Mouse (Mus musculus): ENCODE data around the gene Grk5. TPM values are rescaled to one million over a fixed set of nuclear protein-coding genes. Genes with fewer than 3 reads are reported as not detected.

Gene Grk5
- total and polyA plus RNA-seq, 3 experiments: 1.0 to 4.0 (median 2.1) TPM

GRCm38 (mm10) chr19:61021939-61022566, 132.5 kb downstream of the Grk5 start:
- H3K4me1 ChIP-seq (ENCODE audit: insufficient read depth, low read depth, low read length): no peaks in the 10 kb centered on the region
- no peak for DNase-seq (ENCODE audit: low spot score)
- no peak overlapping the region for H3K4me3 ChIP-seq (ENCODE audit: low read depth, low read length)
- no peaks in the 10 kb centered on the region for H3K36me3 ChIP-seq (replicated peaks)
- no peak for TF ChIP-seq TAL1 (conservative IDR thresholded peaks at IDR 0.05; ENCODE audit: low read depth, low read length)
- no peak for TF ChIP-seq POLR2AphosphoS5 (IDR thresholded peaks at IDR 0.05; ENCODE audit: insufficient replicate concordance, low read depth, low read length)
- no peak for TF ChIP-seq CTCF (IDR thresholded peaks at IDR 0.05; ENCODE audit: low read depth, low read length)
- TF ChIP-seq GATA1 (IDR thresholded peaks at IDR 0.05; ENCODE audit: borderline replicate concordance, low read length): no peak
- no peak for TF ChIP-seq GATA2 (IDR thresholded peaks at IDR 0.05; ENCODE audit: borderline replicate concordance, low read depth, low read length)
- H3K27me3 ChIP-seq (ENCODE audit: insufficient read depth, low read length): no peaks in the 10 kb centered on the region
- H3K9me3 ChIP-seq (replicated peaks): no peaks in the 10 kb centered on the region
- no peak for ATAC-seq (ENCODE audit: extremely low read depth, insufficient number of reproducible peaks, low FRiP score, poor library complexity, severe bottlenecking)

- H3K4me3 ChIP-seq (ENCODE audit: low read depth, low read length): no peak overlapping the region
- ATAC-seq (ENCODE audit: extremely low read depth, insufficient number of reproducible peaks, low FRiP score, poor library complexity, severe bottlenecking): no peak
- no peak for TF ChIP-seq GATA2 (IDR thresholded peaks at IDR 0.05; ENCODE audit: borderline replicate concordance, low read depth, low read length)
- TF ChIP-seq CTCF (IDR thresholded peaks at IDR 0.05; ENCODE audit: low read depth, low read length): no peak
- no peak for TF ChIP-seq TAL1 (conservative IDR thresholded peaks at IDR 0.05; ENCODE audit: low read depth, low read length)
- TF ChIP-seq GATA1 (IDR thresholded peaks at IDR 0.05; ENCODE audit: borderline replicate concordance, low read length): no peak
- TF ChIP-seq POLR2AphosphoS5 (IDR thresholded peaks at IDR 0.05; ENCODE audit: insufficient replicate concordance, low read depth, low read length): no peak
Measured at GRCm38 (mm10) chr19:61031570-61031969, 142.0 kb downstream of the Grk5 start.

GRCm38 (mm10) chr19:61039151-61039550, 149.6 kb downstream of the Grk5 start:
- no peak for DNase-seq (ENCODE audit: low spot score)
- H3K36me3 ChIP-seq (replicated peaks): no peaks in the 10 kb centered on the region
- no peaks in the 10 kb centered on the region for H3K4me1 ChIP-seq (ENCODE audit: insufficient read depth, low read depth, low read length)
- no peaks in the 10 kb centered on the region for H3K27me3 ChIP-seq (ENCODE audit: insufficient read depth, low read length)
- no peak overlapping the region for H3K4me3 ChIP-seq (ENCODE audit: low read depth, low read length)
- TF ChIP-seq GATA1 (IDR thresholded peaks at IDR 0.05; ENCODE audit: borderline replicate concordance, low read length) (no peak), CTCF (IDR thresholded peaks at IDR 0.05; ENCODE audit: low read depth, low read length) (no peak), POLR2AphosphoS5 (IDR thresholded peaks at IDR 0.05; ENCODE audit: insufficient replicate concordance, low read depth, low read length) (no peak), GATA2 (IDR thresholded peaks at IDR 0.05; ENCODE audit: borderline replicate concordance, low read depth, low read length) (no peak), TAL1 (conservative IDR thresholded peaks at IDR 0.05; ENCODE audit: low read depth, low read length) (no peak)
- no peak for ATAC-seq (ENCODE audit: extremely low read depth, insufficient number of reproducible peaks, low FRiP score, poor library complexity, severe bottlenecking)
- H3K9me3 ChIP-seq (replicated peaks): no peaks in the 10 kb centered on the region

More at GRCm38 (mm10) chr19:61031570-61031969, 142.0 kb downstream of the Grk5 start:
- Histone ChIP-seq H3K27me3 (ENCODE audit: insufficient read depth, low read length) (no peaks in the 10 kb centered on the region), H3K9me3 (replicated peaks) (no peaks in the 10 kb centered on the region), H3K4me1 (ENCODE audit: insufficient read depth, low read depth, low read length) (no peaks in the 10 kb centered on the region), H3K36me3 (replicated peaks) (no peaks in the 10 kb centered on the region)
- DNase-seq (ENCODE audit: low spot score): no peak

GRCm38 (mm10) chr19:61048646-61049045, 159.1 kb downstream of the Grk5 start:
- Histone ChIP-seq H3K9me3 (replicated peaks) (no peaks in the 10 kb centered on the region), H3K4me1 (ENCODE audit: insufficient read depth, low read depth, low read length) (no peaks in the 10 kb centered on the region), H3K4me3 (ENCODE audit: low read depth, low read length) (no peak overlapping the region), H3K36me3 (replicated peaks) (no peaks in the 10 kb centered on the region), H3K27me3 (ENCODE audit: insufficient read depth, low read length) (no peaks in the 10 kb centered on the region; the same call in 1 of the 2 replicates)
- no peak for ATAC-seq (ENCODE audit: extremely low read depth, insufficient number of reproducible peaks, low FRiP score, poor library complexity, severe bottlenecking)
- no peak for DNase-seq (ENCODE audit: low spot score)
- TF ChIP-seq POLR2AphosphoS5 (IDR thresholded peaks at IDR 0.05; ENCODE audit: insufficient replicate concordance, low read depth, low read length) (no peak), GATA1 (IDR thresholded peaks at IDR 0.05; ENCODE audit: borderline replicate concordance, low read length) (no peak), TAL1 (conservative IDR thresholded peaks at IDR 0.05; ENCODE audit: low read depth, low read length) (no peak), GATA2 (IDR thresholded peaks at IDR 0.05; ENCODE audit: borderline replicate concordance, low read depth, low read length) (no peak), CTCF (IDR thresholded peaks at IDR 0.05; ENCODE audit: low read depth, low read length) (no peak)

GRCm38 (mm10) chr19:61049413-61049812, 159.9 kb downstream of the Grk5 start:
- no peaks in the 10 kb centered on the region for H3K9me3 ChIP-seq (replicated peaks)
- no peaks in the 10 kb centered on the region for H3K4me1 ChIP-seq (ENCODE audit: insufficient read depth, low read depth, low read length)
- H3K4me3 ChIP-seq (ENCODE audit: low read depth, low read length): no peak overlapping the region
- DNase-seq (ENCODE audit: low spot score) (no peak), ATAC-seq (ENCODE audit: extremely low read depth, insufficient number of reproducible peaks, low FRiP score, poor library complexity, severe bottlenecking) (no peak)
- TF ChIP-seq GATA1 (IDR thresholded peaks at IDR 0.05; ENCODE audit: borderline replicate concordance, low read length) (no peak), GATA2 (IDR thresholded peaks at IDR 0.05; ENCODE audit: borderline replicate concordance, low read depth, low read length) (no peak), CTCF (IDR thresholded peaks at IDR 0.05; ENCODE audit: low read depth, low read length) (no peak), POLR2AphosphoS5 (IDR thresholded peaks at IDR 0.05; ENCODE audit: insufficient replicate concordance, low read depth, low read length) (no peak), TAL1 (conservative IDR thresholded peaks at IDR 0.05; ENCODE audit: low read depth, low read length) (no peak)
- H3K27me3 ChIP-seq (ENCODE audit: insufficient read depth, low read length): no peaks in the 10 kb centered on the region; the same call in 1 of the 2 replicates
- H3K36me3 ChIP-seq (replicated peaks): no peaks in the 10 kb centered on the region

- no peak for TF ChIP-seq POLR2AphosphoS5 (IDR thresholded peaks at IDR 0.05; ENCODE audit: insufficient replicate concordance, low read depth, low read length)
- TF ChIP-seq GATA2 (IDR thresholded peaks at IDR 0.05; ENCODE audit: borderline replicate concordance, low read depth, low read length): no peak
- no peak for TF ChIP-seq CTCF (IDR thresholded peaks at IDR 0.05; ENCODE audit: low read depth, low read length)
- TF ChIP-seq TAL1 (conservative IDR thresholded peaks at IDR 0.05; ENCODE audit: low read depth, low read length): no peak
- TF ChIP-seq GATA1 (IDR thresholded peaks at IDR 0.05; ENCODE audit: borderline replicate concordance, low read length): no peak
- ATAC-seq (ENCODE audit: extremely low read depth, insufficient number of reproducible peaks, low FRiP score, poor library complexity, severe bottlenecking): no peak
- Histone ChIP-seq H3K36me3 (replicated peaks) (no peaks in the 10 kb centered on the region), H3K4me1 (ENCODE audit: insufficient read depth, low read depth, low read length) (no peaks in the 10 kb centered on the region), H3K4me3 (ENCODE audit: low read depth, low read length) (no peak overlapping the region), H3K9me3 (replicated peaks) (no peaks in the 10 kb centered on the region), H3K27me3 (ENCODE audit: insufficient read depth, low read length) (no peaks in the 10 kb centered on the region; the same call in 1 of the 2 replicates)
- no peak for DNase-seq (ENCODE audit: low spot score)
Measured at GRCm38 (mm10) chr19:61051151-61051550, 161.6 kb downstream of the Grk5 start.
